Mouse (Mus musculus): ENCODE data around the gene Prdm11.

- TF ChIP-seq CTCF (IDR thresholded peaks at IDR 0.05; ENCODE audit: extremely low read depth, insufficient read length, insufficient replicate concordance, low read depth, low read length) (no peak), POLR2A (IDR thresholded peaks at IDR 0.05; ENCODE audit: low read depth, low read length) (no peak)
Observed at GRCm38 (mm10) chr2:92945824-92946598, 100.0 kb downstream of the Prdm11 start.

All from small intestine, adult 2 months (tissue).